Mouse (Mus musculus): ENCODE results near the gene Ube2h.

The Ube2h gene

GRCm38 (mm10) chr6:30162091-30162490 is 142.2 kb downstream of the Ube2h start:
- no peak for DNase-seq (ENCODE audit: low spot score)

GRCm38 (mm10) chr6:30161618-30162017 is 142.7 kb downstream of the Ube2h start:
- no peak for DNase-seq (ENCODE audit: low spot score)
